Mouse (Mus musculus) erythroblast, adult 5-6 weeks (primary cell): ENCODE results near the gene Cops9. TPM values are rescaled to one million over a fixed set of nuclear protein-coding genes. Genes with fewer than 3 reads are reported as not detected.
A peak's percentile ranks its signal among the peaks of the same experiment; 100 is the strongest.

Experiments used
- ATAC-seq: replicated peaks from 2 replicates; pipeline ENCODE4 v1.8.0; 2016; ENCODE audit warnings: moderate number of reproducible peaks, mild to moderate bottlenecking, moderate TSS enrichment, inconsistent platforms; ENCODE audit not compliant: poor library complexity, low FRiP score, severe bottlenecking
- total RNA-seq, 2 experiments: library from RNA; stranded (forward) in 1 of 2; stranded (reverse) in 1 of 2; fragments of 150-400 nt in 1 of 2; fragments of 200-764, 138-1000 nt in 1 of 2; gene quantifications; 2 replicates each; pipeline versions ENCODE4 v1.2.3 to v1.2.4; 2015 to 2017; ENCODE audit warnings: low replicate concordance in 2 of 2

Gene Cops9
- total RNA-seq, 2 experiments from 2014 or later: 24.3 to 48.6 TPM

- peak; percentile 65 for ATAC-seq
These were observed 6.0 kb upstream of the Cops9 start for GRCm38 (mm10) chr1:92647752-92648151.

DNA sequence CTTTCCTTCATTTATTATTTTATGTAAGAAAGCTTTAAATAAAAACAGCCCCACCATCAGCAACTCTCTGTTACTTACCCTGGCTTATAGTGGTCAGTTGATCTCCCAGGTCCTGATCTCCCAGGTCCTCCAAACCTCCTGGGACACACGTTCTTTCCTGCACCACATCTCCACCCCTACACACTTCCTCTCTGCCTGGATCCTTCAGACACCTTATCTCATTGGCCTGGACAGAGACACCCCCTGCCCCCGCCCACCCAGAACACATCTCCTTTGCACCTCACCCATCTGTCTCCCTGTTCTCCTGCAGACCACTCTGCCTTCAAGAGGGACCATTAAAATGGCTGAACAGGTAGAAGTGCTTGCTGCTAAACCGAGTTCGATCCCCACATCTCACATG, 5.2 kb upstream of the Cops9 start:
- no peak for ATAC-seq

DNA sequence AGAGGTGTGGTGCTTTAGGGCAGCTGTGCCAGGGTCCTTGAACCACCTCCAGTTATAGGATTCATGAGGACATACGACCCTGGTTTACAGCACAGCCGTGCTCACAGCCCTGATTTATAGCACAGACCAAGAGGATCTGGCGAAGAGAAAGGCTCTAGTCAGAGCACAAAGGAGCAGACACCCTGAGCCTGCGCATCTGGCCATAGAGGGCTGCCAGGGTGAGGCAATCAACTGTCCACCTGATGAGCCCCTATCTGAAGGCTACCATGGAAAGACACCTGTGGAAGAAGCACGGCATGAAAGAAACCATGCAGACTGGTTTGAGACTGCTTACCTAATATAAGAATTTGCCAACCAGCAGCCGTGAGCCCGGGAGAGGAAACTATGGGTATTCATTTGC, 4.8 kb upstream of the Cops9 start:
- ATAC-seq: no peak

DNA sequence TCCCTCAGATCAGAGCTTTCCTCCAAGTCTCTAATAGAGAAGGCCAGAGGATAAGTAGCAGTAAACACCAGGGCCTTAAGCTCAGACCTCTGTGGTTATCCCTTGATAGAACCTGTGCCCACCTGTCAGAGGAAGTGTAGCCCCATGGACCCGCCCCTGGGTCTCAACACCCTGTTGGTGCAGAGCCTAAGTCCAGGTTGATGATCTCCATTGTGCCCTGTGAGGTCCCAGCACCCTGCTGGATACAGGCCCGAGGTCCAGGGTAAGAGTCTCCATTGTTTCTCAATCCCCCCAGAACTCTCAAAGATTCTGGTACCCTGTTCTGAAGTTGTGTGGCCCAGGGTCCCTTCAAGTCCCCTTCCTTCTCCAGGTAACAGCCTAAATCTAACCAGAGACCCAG, 4.3 kb upstream of the Cops9 start:
- no peak for ATAC-seq

GRCm38 (mm10) chr1:92644916-92645315, 3.1 kb upstream of the Cops9 start:
- no peak for ATAC-seq

- ATAC-seq: no peak
These were observed 1.9 kb upstream of the Cops9 start for GRCm38 (mm10) chr1:92643691-92644090.

DNA sequence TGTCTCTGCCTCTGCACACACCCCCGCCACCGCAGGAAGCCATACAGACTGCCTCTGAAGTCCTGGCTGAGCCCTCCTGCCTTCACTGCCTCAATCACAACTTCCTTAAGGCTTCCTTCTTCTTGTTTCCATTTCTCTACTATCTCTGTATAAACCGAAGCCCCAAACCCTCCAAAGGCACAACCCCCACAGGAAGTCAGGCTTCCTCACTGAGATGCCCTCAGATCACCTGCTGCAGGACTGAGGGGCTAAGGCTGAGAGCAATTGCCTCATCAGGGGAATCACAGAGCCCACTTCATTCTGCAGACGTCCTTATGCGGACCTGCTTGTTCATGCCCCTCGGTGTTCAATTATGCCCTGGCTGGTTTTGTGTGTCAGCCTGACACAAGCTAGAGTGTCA, 1.4 kb downstream of the Cops9 start:
- no peak for ATAC-seq

GRCm38 (mm10) chr1:92638736-92639135, 3.0 kb downstream of the Cops9 start:
- ATAC-seq: no peak

DNA sequence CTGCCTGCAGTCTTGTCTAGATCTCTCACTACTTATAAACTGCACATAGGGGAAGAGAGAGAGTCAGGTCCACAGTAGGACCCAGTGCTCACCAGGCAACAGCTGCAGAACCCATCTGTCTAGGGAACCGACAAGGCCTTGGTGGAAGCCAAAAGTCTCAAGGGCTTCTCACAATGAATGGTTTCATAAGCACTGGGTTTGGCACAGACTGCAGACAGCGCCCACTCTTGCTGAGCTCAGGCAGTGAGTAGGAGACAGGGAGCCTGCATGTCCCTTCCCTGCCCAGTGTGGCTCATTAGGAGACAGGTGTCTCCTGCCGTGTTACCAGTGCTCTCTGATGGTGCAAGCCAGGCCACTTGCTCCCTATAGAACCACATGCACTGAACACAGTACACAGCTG, 3.6 kb downstream of the Cops9 start:
- ATAC-seq: no peak

- no peak for ATAC-seq
These were observed 4.1 kb downstream of the Cops9 start for GRCm38 (mm10) chr1:92637501-92638172.

GRCm38 (mm10) chr1:92636676-92637075, 5.1 kb downstream of the Cops9 start:
- no peak for ATAC-seq

DNA sequence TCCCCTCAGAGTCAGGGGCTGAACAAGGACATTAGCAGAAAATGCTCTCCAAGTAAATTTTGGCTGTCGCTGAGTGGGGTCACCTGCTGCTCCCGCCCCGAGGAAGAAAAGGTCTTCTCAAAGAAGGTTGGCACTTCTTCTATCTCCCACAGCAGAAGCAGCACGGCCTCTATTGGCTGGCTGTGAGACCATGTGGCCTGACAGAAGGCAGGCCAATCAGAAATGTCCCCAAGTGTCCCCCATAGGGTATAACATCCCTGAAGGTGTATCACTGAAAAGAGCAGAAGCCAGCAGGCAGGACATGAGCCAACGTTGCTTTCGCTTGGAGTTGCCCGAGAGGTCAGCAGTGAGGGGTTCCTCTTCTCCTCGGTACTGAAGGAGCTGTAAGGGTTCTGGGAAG, 5.8 kb downstream of the Cops9 start:
- no peak for ATAC-seq

DNA sequence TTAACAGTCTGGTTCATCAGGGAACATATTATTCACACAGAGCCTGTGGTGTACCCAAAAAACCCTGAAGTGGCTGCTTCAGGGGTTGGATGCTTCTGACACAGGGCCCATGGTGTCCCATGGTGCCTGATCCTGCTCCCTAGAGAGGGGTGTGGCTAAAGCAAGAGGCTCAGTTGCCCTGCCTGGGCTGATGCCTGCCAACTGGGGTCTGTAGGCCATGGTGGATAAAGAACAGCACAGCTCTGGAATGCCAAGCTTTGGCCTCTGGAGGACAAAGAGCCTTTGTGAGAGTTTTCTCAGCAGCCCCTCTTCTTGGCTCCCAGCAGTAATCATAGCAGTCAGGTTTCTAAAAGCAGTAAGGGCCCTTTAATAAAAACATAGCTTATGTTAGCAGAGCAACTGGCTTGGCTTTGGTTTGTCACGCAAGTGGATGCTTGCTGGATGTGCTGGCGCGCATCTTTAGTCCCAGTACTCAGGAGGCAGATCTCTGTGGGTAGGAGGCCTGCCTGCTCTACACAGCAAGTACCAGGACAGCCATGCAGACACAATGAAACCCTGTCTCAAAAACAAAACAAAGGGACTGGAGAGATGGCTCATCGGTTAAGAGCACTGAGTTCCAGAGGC, 6.7 kb downstream of the Cops9 start:
- ATAC-seq: no peak

DNA sequence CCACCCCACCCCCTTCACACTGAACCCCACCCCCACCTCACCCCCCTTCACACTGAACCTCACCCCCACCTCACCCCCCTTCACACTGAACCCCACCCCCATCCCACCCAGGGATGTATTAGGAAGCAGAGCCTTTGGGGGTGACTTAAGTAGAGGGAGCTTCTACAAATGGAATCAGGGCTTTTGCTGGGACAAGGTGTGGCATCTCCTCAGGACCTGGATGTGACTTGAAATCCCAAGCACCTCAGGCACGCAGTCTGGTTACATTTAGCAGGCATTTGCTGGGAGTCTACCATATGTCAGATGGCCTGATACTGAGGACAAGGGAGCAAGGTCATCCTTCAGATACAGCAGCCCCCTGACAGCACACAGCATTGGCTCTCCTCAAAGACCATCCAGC, 7.2 kb downstream of the Cops9 start:
- ATAC-seq: no peak

DNA sequence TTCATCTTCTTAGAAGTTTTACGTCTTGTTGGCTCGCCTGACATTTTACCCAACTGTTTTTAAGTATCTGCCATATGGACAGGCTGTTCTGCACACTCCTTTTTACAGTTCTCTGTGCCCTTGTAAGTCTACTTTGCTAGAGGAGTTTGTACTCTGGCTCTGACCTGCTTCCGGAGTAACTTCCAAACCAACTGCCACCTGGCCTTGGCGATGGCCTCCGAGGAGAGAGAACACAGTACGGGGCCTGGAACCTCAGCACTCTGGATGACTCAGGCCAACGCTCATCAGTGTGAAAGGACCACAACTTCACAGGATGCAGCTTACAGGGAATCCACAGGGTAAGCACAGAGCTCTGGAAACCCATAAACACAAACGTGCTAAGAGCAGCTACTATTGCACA, 8.1 kb downstream of the Cops9 start:
- no peak for ATAC-seq

GRCm38 (mm10) chr1:92632948-92633347, 8.8 kb downstream of the Cops9 start:
- ATAC-seq: no peak

DNA sequence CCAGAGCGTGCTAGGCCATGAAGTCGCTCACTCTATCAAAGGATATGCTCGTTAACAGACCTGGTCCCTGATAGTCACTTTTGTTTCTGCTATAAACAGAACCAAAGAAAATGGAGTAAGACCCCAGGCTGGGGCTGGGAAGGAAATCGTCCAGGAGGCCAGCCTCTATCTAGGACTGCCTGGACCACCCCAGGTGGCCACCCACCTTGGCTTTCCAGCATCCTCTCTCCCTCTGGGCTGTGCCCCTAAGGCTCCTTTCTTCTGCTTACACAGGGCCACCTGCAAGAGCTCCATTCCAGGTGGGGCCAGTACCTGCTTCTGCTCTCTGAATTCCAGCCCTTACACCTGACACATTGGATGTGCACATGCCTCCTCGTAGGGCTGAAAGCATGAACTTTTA, 9.6 kb downstream of the Cops9 start:
- no peak for ATAC-seq

DNA sequence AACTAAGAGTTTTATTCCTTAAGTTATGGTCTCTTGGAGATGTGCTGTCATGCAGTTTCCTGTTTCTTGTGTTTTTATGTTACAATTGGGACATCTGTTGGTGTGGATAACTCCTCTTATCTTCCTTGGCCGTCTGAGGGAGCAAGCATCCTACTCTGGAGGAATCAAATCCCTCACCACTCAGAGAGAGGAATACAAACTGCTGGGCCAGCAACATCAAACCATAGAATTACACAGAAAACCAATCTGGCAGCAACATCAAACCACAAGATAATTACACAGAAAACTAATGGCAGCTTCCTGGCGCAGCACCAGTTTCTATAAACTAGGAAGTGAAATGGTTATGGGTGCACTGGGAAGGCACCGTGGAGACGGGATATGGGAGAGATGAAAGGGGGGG, 13.6 kb downstream of the Cops9 start:
- no peak for ATAC-seq

DNA sequence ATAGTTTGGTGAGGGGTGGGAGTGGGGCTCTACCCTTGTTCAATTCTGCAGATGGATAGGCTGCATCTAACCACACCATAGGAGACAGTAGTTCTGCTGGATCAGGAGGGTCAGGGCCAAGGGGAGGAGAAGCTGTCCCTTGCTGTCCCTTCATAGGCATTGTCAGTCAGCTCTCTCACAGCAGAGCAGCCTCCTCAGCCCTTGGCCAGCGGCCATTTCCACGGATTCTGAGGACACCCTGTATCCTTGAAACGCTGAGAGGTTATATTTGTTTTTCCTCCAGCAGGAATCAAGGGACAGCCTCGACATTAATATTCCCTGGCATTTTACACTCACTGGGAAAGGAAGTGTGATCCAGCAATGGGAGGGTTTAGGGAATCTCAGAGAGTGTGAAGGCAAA, 23.4 kb downstream of the Cops9 start:
- no peak for ATAC-seq

DNA sequence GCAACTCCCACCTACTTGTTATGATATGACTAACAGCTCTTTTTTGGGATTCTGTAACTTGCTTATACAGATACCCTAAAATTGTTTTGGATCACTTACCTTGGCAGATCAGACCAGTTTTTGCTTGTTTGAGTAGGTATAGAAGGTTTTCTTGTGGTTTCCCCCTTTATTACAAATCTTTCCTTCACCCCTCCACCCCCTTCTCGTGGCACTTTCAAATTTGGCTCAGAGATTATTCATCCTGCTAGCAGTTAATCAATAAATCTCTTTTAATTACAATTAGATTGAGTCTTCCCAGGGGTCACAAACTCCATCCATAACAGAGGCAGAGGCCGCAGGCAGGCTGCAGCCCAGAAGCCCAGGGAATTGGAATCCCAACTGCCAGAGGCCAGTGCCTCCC, 24.3 kb downstream of the Cops9 start, which contains the start of gene Olfr12:
Olfr12 (plus strand) TSS at position 301 of the 400 bp plus-strand sequence.
- no peak for ATAC-seq

DNA sequence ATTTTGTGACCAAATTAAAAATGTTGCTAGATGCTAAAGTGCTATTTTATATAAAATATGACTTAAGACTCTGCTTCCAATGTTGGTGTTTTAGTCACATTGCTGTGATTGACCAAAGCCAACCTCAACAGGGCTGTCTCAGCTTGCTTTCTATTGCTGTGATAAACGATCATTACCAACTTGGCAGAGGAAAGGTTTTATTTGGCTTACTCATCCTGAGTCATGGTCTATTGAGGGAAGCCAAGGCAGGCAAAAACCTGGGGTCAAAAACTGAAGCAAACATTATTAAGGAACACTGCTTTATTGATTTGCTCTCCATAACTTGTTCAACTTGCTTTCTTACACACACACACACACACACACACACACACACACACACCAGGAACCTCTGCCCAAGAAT, 25.7 kb downstream of the Cops9 start:
- ATAC-seq: no peak

GRCm38 (mm10) chr1:92614516-92614915, 27.3 kb downstream of the Cops9 start:
- no peak for ATAC-seq
